Mouse (Mus musculus) limb, embryonic 13.5 days (tissue): ENCODE results near the gene Zfp366. TPM values are rescaled to one million over a fixed set of nuclear protein-coding genes. Genes with fewer than 3 reads are reported as not detected.

Source experiments
- ATAC-seq: fragments of 200-750 bp; cut with Nextera tagmentation; 2 replicates; pipeline ENCODE4 v1.8.0; 2017; ENCODE audit warnings: low read depth, moderate number of reproducible peaks, moderate TSS enrichment; ENCODE audit not compliant: low FRiP score
- H3K27ac ChIP-seq: fragments of 300-500 bp; sonication (generic); 2 replicates; pipeline ENCODE4 v1.5.1; 2015; ENCODE audit warnings: inconsistent platforms, mild to moderate bottlenecking, moderate library complexity
- H3K27me3 ChIP-seq: fragments of 300-500 bp; sonication (generic); 2 replicates; pipeline ENCODE4 v1.6.1; 2015; ENCODE audit warnings: mild to moderate bottlenecking, inconsistent platforms
- H3K36me3 ChIP-seq: fragments of 300-500 bp; sonication (generic); 2 replicates; pipeline ENCODE4 v1.6.1; 2015; ENCODE audit warnings: inconsistent platforms, mild to moderate bottlenecking, moderate library complexity
- H3K4me1 ChIP-seq: fragments of 300-500 bp; sonication (generic); 2 replicates; pipeline ENCODE4 v1.6.1; 2015; ENCODE audit warnings: inconsistent platforms
- H3K4me2 ChIP-seq: fragments of 300-500 bp; sonication (generic); replicated peaks from 2 replicates; pipeline ENCODE4 v1.6.1; 2015; ENCODE audit warnings: inconsistent platforms, mild to moderate bottlenecking, moderate library complexity
- H3K4me3 ChIP-seq: fragments of 300-500 bp; sonication (generic); 2 replicates; pipeline ENCODE4 v1.5.1; 2015; ENCODE audit warnings: moderate library complexity, mild to moderate bottlenecking, inconsistent platforms
- H3K9ac ChIP-seq: fragments of 300-500 bp; sonication (generic); 2 replicates; pipeline ENCODE4 v1.6.1; 2015; ENCODE audit warnings: mild to moderate bottlenecking, inconsistent platforms
- H3K9me3 ChIP-seq: fragments of 300-500 bp; sonication (generic); 2 replicates; pipeline ENCODE4 v1.6.1; 2016; ENCODE audit warnings: inconsistent platforms
- whole genome bisulfite sequencing: fragments of 180-500 bp; shearing (Covaris S2); methylation state at CpG from one replicate; pipeline ENCODE4 v1.1.7; 2015; 5-methylcytosine and 5-hydroxymethylcytosine counted together
- polyA plus RNA-seq: library from polyadenylated mRNA; unstranded; fragments of >200 nt; fragmentation: Nextera tagmentation; extraction: Ambion mirVana; gene quantifications from 2 replicates; pipeline ENCODE4 v1.2.1, GENCODE M21; 2015

Zfp366 gene
- polyA plus RNA-seq, 1 experiment from 2014 or later, result 0.56 TPM

- no peak overlapping the region for H3K4me3 ChIP-seq
- H3K27ac ChIP-seq, result no peak overlapping the region
- no peaks in the 10 kb centered on the region for H3K9me3 ChIP-seq
- no peak overlapping the region for H3K9ac ChIP-seq
- no peak overlapping the region for H3K4me2 ChIP-seq
- no peak for ATAC-seq
- WGBS, result 68% methylated on average over 3 of the region's 3 CpGs
- no peaks in the 10 kb centered on the region for H3K36me3 ChIP-seq
- no peaks in the 10 kb centered on the region for H3K27me3 ChIP-seq
- peaks cover 20% of the 10 kb centered on the region for H3K4me1 ChIP-seq
Observed at GRCm38 (mm10) chr13:99189671-99190070, 5.0 kb downstream of the Zfp366 start.

GRCm38 (mm10) chr13:99190466-99190865 is 5.8 kb downstream of the Zfp366 start:
- WGBS, result 65% methylated on average over 11 of the region's 11 CpGs

GRCm38 (mm10) chr13:99191063-99191462 is 6.4 kb downstream of the Zfp366 start:
- H3K27me3 ChIP-seq, result no peaks in the 10 kb centered on the region

More at GRCm38 (mm10) chr13:99190466-99190865, 5.8 kb downstream of the Zfp366 start:
- Histone ChIP-seq H3K9ac (no peak overlapping the region), H3K9me3 (no peaks in the 10 kb centered on the region), H3K4me3 (no peak overlapping the region), H3K4me2 (no peak overlapping the region), H3K4me1 (peaks cover 20% of the 10 kb centered on the region), H3K27me3 (no peaks in the 10 kb centered on the region), H3K27ac (no peak overlapping the region), H3K36me3 (no peaks in the 10 kb centered on the region)
- no peak for ATAC-seq

GRCm38 (mm10) chr13:99196314-99196713 is 11.7 kb downstream of the Zfp366 start:
- ATAC-seq, result no peak
- no peaks in the 10 kb centered on the region for H3K27me3 ChIP-seq
- peaks cover 8% of the 10 kb centered on the region; the same call in 1 of the 2 replicates for H3K4me1 ChIP-seq
- no peak overlapping the region for H3K4me3 ChIP-seq
- H3K4me2 ChIP-seq, result no peak overlapping the region
- no peaks in the 10 kb centered on the region for H3K36me3 ChIP-seq
- 85% methylated on average over 12 of the region's 12 CpGs for WGBS
- H3K9me3 ChIP-seq, result no peaks in the 10 kb centered on the region
- H3K27ac ChIP-seq, result no peak overlapping the region
- no peak overlapping the region for H3K9ac ChIP-seq

More at GRCm38 (mm10) chr13:99191063-99191462, 6.4 kb downstream of the Zfp366 start:
- no peak overlapping the region for H3K4me3 ChIP-seq
- H3K27ac ChIP-seq, result no peak overlapping the region
- no peak overlapping the region for H3K9ac ChIP-seq
- WGBS, result 76% methylated on average over 13 of the region's 13 CpGs
- H3K4me2 ChIP-seq, result no peak overlapping the region
- H3K36me3 ChIP-seq, result no peaks in the 10 kb centered on the region
- no peak for ATAC-seq
- H3K4me1 ChIP-seq, result peaks cover 20% of the 10 kb centered on the region
- no peaks in the 10 kb centered on the region for H3K9me3 ChIP-seq

- no peak overlapping the region for H3K9ac ChIP-seq
- 87% methylated on average over 4 of the region's 4 CpGs for WGBS
Observed at GRCm38 (mm10) chr13:99196865-99197264, 12.2 kb downstream of the Zfp366 start.

GRCm38 (mm10) chr13:99201647-99202574 is 17.3 kb downstream of the Zfp366 start:
- Histone ChIP-seq H3K4me3 (no peak overlapping the region), H3K9me3 (no peaks in the 10 kb centered on the region), H3K9ac (no peak overlapping the region), H3K4me1 (no peaks in the 10 kb centered on the region), H3K27ac (no peak overlapping the region), H3K4me2 (no peak overlapping the region), H3K36me3 (no peaks in the 10 kb centered on the region), H3K27me3 (no peaks in the 10 kb centered on the region)
- WGBS, result 70% methylated on average over 16 of the region's 16 CpGs
- ATAC-seq, result no peak

More at GRCm38 (mm10) chr13:99196865-99197264, 12.2 kb downstream of the Zfp366 start:
- Histone ChIP-seq H3K4me3 (no peak overlapping the region), H3K4me1 (peaks cover 3% of the 10 kb centered on the region; the same call in 1 of the 2 replicates), H3K27ac (no peak overlapping the region), H3K36me3 (no peaks in the 10 kb centered on the region), H3K9me3 (no peaks in the 10 kb centered on the region), H3K4me2 (no peak overlapping the region), H3K27me3 (no peaks in the 10 kb centered on the region)
- no peak for ATAC-seq

GRCm38 (mm10) chr13:99207214-99207613 is 22.6 kb downstream of the Zfp366 start:
- H3K4me2 ChIP-seq, result no peak overlapping the region
- H3K9ac ChIP-seq, result no peak overlapping the region
- H3K27ac ChIP-seq, result no peak overlapping the region
- no peaks in the 10 kb centered on the region for H3K36me3 ChIP-seq
- no peaks in the 10 kb centered on the region for H3K4me1 ChIP-seq
- no peak for ATAC-seq
- H3K4me3 ChIP-seq, result no peak overlapping the region
- no peaks in the 10 kb centered on the region for H3K9me3 ChIP-seq
- H3K27me3 ChIP-seq, result no peaks in the 10 kb centered on the region
- 90% methylated on average over 9 of the region's 9 CpGs for WGBS

GRCm38 (mm10) chr13:99209859-99210258 is 25.2 kb downstream of the Zfp366 start:
- H3K36me3 ChIP-seq, result no peaks in the 10 kb centered on the region
- no peaks in the 10 kb centered on the region for H3K9me3 ChIP-seq
- H3K4me3 ChIP-seq, result no peak overlapping the region
- H3K4me2 ChIP-seq, result no peak overlapping the region
- H3K9ac ChIP-seq, result no peak overlapping the region
- ATAC-seq, result no peak
- no peak overlapping the region for H3K27ac ChIP-seq
- H3K27me3 ChIP-seq, result no peaks in the 10 kb centered on the region
- 85% methylated on average over 5 of the region's 5 CpGs for WGBS
- H3K4me1 ChIP-seq, result no peaks in the 10 kb centered on the region

GRCm38 (mm10) chr13:99210837-99211236 is 26.2 kb downstream of the Zfp366 start:
- WGBS, result 80% methylated on average over 5 of the region's 5 CpGs
- H3K4me1 ChIP-seq, result no peaks in the 10 kb centered on the region

GRCm38 (mm10) chr13:99212976-99213375 is 28.4 kb downstream of the Zfp366 start:
- Histone ChIP-seq H3K27ac (no peak overlapping the region), H3K36me3 (no peaks in the 10 kb centered on the region), H3K4me3 (no peak overlapping the region), H3K9me3 (no peaks in the 10 kb centered on the region), H3K27me3 (no peaks in the 10 kb centered on the region), H3K4me2 (no peak overlapping the region), H3K4me1 (no peaks in the 10 kb centered on the region), H3K9ac (no peak overlapping the region)
- ATAC-seq, result no peak
- whole genome bisulfite sequencing, result 76% methylated on average over 5 of the region's 5 CpGs

More at GRCm38 (mm10) chr13:99210837-99211236, 26.2 kb downstream of the Zfp366 start:
- Histone ChIP-seq H3K36me3 (no peaks in the 10 kb centered on the region), H3K27ac (no peak overlapping the region), H3K4me2 (no peak overlapping the region), H3K9me3 (no peaks in the 10 kb centered on the region), H3K9ac (no peak overlapping the region), H3K4me3 (no peak overlapping the region), H3K27me3 (no peaks in the 10 kb centered on the region)
- ATAC-seq, result no peak

GRCm38 (mm10) chr13:99216005-99216404 is 31.4 kb downstream of the Zfp366 start:
- 86% methylated on average over 2 of the region's 2 CpGs for WGBS
- Histone ChIP-seq H3K9me3 (no peaks in the 10 kb centered on the region), H3K4me2 (no peak overlapping the region), H3K36me3 (no peaks in the 10 kb centered on the region), H3K4me1 (no peaks in the 10 kb centered on the region), H3K4me3 (no peak overlapping the region), H3K27me3 (no peaks in the 10 kb centered on the region), H3K9ac (no peak overlapping the region), H3K27ac (no peak overlapping the region)
- no peak for ATAC-seq

- no peak overlapping the region for H3K4me3 ChIP-seq
- 45% methylated on average over 4 of the region's 4 CpGs for whole genome bisulfite sequencing
Observed at GRCm38 (mm10) chr13:99217984-99218383, 33.4 kb downstream of the Zfp366 start.

More at GRCm38 (mm10) chr13:99217984-99218383, 33.4 kb downstream of the Zfp366 start:
- no peak for ATAC-seq
- H3K9me3 ChIP-seq, result no peaks in the 10 kb centered on the region
- no peak overlapping the region for H3K27ac ChIP-seq
- H3K4me1 ChIP-seq, result peaks cover 2% of the 10 kb centered on the region
- H3K4me2 ChIP-seq, result no peak overlapping the region
- H3K9ac ChIP-seq, result no peak overlapping the region
- H3K36me3 ChIP-seq, result no peaks in the 10 kb centered on the region
- H3K27me3 ChIP-seq, result no peaks in the 10 kb centered on the region
